Mouse (Mus musculus) E14TG2a.4 (cell line): ENCODE data around the gene Csf2rb.

Experiments used
- CTCF ChIP-seq: conservative IDR thresholded peaks from 2 replicates; pipeline ENCODE4 v1.5.1; 2014; ENCODE audit warnings: low read length
- NANOG ChIP-seq: IDR thresholded peaks from 2 replicates; pipeline ENCODE4 v1.6.1; 2014; ENCODE audit warnings: borderline replicate concordance, low read length, mixed read lengths
- POU5F1 ChIP-seq: IDR thresholded peaks from 2 replicates; pipeline ENCODE4 v1.6.1; 2014; ENCODE audit warnings: low read length, borderline replicate concordance

GRCm38 (mm10) chr15:78343683-78344082 is 18.1 kb downstream of the Csf2rb start:
- TF ChIP-seq CTCF (no peak), NANOG (no peak), POU5F1 (no peak)
